Mouse (Mus musculus) heart, postnatal 36 days (tissue): ENCODE data around the gene Cyp2w1. TPM values are rescaled to one million over a fixed set of nuclear protein-coding genes. Genes with fewer than 3 reads are reported as not detected.
"Not testable (repeated sequence)": the region's sequence is repeated elsewhere in the genome, so short reads cannot be mapped to it uniquely, and the experiment has no call there.

ENCODE experiments used
- DNase-seq, 2 experiments: peaks; one replicate each; pipeline ENCODE4 v3.0.0; 2021 to 2022
- intact Hi-C: fragments of 180-260 bp; cut with DNase I; formaldehyde crosslinking; loops from one replicate; pipeline ENCODE4 v1.15.1; 2025
- total RNA-seq, 2 experiments: library from RNA; stranded (reverse); gene quantifications; 2 replicates each; pipeline ENCODE4 v1.2.3; 2021

Cyp2w1 gene
- total RNA-seq, 2 experiments from 2014 or later = not detected

DNA sequence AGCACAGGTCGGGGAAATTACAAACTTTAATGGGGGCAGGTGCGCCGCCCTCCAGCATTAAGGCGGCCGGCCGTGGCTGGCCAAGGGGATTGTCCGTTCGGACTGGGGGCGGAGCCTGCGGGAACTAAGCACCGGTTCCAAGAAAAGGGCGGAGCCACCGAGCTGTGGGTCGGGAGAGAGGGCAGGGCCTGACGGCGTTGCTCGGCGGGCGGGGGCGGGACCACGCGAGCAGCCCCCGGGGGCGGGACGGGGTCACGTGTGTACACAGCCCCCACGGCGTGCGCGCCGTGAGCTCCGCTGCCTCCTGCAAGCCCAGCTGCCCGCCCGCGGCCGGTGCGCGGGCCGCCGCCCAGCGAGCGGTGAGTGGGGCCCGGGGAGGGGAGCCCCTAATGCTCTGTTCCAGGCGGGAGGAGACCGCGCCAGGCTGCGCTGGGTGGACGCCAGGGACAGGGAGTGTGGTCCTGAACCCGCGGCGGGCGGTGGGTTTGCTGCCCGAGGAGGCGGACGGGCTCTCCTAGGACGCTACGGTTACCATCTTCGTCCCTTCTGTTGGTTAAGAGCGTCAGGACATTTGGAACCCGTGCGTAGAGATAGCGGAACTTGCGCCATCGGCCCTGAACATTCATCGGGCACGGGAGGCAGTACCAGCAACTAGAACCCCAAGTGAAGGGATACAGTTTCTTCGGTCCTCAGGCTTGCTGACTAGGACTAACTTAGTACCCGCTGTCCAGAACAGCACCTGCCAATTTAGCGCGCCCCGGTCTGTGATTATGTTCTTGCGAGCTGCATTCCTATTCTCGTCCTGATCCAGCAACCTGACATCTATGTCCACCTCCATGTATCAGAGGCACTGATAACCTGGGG, 28.2 kb downstream of the Cyp2w1 start:
- peak; percentile 96 for DNase-seq
- intact Hi-C loops = no loop called here

DNA sequence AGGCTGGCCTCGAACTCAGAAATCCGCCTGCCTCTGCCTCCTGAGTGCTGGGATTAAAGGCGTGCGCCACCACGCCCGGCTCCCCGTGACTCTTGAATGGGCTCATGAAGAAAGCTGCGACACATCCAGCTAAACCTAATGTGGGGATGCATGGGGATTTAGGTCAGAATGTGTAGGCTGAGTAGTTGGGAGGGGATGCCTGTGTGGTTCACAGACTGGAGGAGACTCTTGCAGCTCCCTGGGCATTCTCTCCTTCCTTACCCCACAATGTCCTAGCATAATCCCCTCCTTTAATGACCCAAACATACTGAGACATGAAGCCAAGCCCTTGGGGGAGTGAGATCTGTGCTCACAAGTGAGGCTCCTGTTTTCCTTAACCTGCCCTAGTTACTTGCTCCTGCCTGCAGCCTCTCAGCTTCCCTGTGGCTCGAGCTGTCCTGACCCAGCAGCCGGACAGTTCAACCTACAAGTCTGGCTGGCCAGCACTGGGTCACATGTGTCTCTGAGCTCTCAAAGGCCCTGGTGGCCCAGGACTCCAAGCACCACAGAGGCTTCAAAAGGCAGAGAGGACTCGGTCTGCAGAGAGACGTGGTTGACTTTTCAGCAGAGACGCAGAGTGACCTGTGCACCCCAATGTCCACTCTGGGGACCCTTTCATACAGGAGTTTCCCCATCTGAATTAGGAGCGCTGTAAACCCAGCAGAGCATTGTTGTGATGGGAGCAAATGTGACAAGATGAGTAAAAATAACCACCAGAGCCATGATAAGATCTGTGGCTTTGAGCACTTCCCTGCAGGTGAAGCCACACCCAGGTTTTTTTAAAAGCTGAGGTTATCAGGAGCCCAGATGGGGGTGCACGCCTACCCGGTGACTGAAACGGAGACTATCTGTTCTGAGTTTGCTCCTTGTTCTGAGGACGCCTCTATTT, 29.4 kb downstream of the Cyp2w1 start:
- intact Hi-C loops = loop anchor here (2.0 kb wide), 1 partner anchor 17 kb away; no protein-coding TSS in a partner anchor
- DNase-seq = peak in 1 of 2 experiments; percentile 51

DNA sequence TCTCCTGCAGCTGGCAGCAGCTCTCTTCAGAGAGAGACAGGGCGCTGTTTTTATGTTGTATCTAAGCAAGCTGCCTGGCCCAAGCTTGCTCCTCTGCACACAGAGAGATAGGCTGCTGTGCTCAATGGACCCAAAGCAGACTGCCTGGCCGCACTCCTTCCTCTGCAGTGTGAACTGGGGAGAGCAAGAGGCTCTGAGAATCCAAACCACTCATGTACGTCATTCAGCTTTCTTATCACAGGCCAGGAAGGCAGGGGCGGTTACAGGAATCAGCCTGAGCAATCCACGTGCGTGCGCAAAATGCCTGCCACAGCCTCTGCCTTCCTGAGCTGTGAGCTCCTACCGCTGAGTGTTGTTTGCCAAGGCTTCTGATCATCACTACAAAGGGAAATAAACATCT, 30.3 kb downstream of the Cyp2w1 start:
- DNase-seq = peak; percentile 74
- intact Hi-C loops = loop anchor here (2.0 kb wide), 1 partner anchor 18 kb away; no protein-coding TSS in a partner anchor

DNA sequence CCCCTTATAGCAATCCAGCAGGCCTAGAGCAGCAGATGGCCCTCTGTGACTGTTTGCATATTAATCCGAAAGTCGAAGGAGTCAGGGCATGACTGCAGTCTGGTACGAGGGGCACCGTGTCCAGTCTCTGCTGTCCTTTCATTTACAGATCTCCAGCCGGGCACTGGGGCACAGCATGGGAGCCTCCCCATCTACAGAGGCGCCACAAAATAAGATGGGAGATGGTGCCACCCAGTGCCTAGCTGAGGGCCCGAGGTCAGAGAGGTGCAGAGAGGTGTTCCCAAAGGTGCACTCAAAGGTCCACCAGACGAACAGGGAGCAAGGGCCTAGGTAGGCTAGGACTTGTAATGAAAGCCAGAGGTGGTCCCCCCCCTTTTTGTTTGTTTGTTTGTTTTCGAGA, 30.8 kb downstream of the Cyp2w1 start:
- DNase-seq = no peak
- intact Hi-C loops = loop anchor here (2.0 kb wide), 1 partner anchor 18 kb away; no protein-coding TSS in a partner anchor

DNA sequence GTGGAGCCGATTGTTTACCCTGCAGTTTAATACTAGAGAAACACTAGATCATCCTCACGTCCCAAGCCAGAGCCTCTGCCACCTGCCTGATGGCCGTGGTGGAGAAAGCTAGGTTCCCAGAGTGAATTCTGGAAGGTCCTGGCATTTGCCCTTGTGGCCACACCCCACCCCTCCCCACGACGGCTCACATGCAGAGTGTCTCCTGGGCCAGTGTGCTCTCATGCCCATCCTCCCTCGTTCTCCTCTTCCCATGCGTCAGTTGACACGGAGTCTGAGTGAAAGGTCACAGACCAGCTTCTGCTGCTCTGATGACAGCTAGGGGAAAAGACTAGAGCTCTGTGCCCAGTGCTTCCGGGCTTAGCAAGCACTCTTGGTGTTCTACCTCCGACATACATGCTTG, 32.1 kb downstream of the Cyp2w1 start:
- intact Hi-C loops = no loop called here
- DNase-seq = peak in 1 of 2 experiments; percentile 53

DNA sequence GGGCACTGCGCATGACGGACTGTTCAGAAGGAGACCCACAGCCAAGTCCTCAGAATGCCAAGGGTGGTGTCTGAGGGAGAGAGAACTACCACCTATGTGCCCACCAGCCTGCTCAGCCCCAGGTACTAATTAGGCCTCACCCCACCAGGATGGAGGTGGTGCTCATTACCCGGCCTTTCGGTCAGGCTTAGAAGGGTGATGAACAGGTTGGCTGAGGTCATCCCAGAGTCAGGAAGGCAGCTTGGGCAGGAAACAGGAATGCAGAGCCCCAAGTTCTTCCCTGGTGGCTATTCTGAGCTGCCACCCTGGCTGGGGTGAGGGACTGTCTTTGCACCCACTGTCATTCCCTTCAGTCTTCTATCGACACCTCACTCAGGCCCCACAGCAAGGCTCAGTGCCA, 33.6 kb downstream of the Cyp2w1 start:
- no peak for DNase-seq
- intact Hi-C loops = no loop called here

DNA sequence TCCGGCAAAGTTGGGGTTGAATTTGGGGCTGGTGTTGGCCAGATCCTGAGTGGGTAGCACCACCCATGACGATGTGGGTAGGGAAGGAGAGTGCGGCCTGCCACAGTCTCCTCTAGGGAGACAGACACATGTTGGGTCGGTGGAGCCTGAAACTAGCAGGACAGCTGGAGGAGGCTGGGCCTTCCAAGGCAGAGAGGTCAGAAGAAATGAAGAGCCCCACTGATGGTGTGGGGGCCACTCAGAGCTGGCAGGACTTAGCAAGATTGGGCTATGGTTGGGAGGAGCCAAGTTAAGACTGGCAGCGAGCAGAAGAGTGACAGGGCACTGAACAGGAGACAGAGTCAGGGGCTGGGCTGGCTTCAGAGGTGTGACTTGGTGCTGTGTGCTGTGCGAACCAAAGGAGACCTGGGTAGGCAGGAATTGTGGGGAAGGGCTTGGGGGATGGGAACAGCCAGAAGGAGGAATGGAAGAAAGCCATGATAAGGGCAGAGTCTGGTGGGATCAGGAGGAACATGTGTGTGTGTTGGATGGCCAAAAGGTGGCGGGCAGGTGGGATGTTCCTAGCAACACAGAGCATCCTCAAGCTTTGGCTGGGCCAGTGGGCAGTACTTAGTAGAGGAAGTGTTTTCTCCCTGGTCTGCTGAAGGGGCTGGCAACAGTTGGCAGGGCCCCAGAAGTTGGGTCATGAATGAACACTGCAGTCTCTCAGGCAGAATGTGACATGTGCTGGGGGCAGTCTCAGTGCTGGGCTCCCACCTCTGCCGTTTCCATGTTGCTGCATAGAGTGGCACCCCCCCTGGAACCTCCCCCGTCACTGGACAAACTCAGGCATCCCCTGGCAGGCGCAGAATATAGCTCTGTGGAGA, 35.1 kb downstream of the Cyp2w1 start:
- intact Hi-C loops = no loop called here
- DNase-seq = no peak

DNA sequence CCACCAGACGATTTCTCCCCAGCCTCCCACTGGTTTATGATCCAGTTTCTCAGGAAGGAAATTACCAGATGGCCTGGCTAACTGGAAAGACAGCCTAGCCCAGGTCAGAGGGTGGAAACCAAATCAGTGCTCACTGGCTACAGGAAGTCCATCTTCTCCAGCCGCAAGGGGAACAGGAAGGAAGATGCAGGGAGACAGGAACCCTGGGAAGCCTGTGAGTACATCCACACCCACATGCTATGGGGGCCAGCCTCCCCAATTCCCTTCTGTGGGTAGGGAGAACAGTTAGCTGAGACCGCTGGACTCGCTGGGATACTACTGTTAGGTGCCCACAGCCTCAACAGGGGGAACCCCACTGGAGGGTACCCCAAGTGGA, 35.8 kb downstream of the Cyp2w1 start:
- intact Hi-C loops = no loop called here
- DNase-seq = peak in 1 of 2 experiments; percentile 54

DNA sequence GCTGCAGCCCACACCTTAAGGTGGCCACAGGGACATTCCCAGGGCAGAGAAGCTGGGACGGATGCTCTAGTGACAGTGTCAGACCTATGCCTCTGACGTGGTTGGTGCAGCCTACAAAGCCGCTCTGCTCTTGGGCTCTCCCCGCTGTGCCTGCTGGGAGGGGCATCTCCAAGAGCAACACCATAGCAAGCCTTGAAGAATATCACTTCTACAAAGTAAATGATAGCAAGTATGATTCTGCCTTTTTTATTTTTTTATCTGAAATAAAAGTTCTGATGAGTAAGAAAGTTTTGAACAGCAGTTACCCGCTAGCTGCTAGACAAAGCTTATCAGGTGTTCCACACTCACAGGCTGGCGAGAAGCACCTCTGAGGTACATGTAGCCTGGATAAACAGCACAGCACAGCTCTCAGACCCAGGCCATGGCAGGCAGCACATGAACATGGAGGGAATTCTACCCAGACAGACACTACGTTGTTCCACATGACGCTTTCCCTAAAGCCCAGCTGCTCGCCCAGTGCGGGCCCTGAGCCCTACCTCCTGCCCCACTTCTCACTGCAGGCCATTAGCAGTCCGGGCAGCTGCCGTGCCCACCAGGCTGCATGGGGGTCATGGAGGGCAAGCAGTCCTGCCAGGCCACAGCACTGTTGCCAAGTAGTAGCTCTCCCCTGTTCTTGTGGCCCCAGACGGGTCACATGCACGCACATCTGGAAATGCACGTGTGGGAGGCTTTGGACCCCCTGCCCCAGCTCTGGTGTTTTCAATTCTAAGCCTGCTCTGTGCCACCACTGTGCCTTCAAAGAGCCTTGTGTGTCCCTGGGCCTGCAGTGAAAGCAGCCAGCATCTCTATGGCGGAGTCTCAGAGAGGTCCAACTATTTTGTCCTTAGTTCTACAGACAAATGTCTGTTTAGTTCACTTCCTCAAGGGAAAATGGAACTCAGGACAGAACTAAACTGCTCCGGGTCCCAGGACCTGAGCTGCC, 36.6 kb downstream of the Cyp2w1 start:
- DNase-seq = no peak
- intact Hi-C loops = no loop called here

DNA sequence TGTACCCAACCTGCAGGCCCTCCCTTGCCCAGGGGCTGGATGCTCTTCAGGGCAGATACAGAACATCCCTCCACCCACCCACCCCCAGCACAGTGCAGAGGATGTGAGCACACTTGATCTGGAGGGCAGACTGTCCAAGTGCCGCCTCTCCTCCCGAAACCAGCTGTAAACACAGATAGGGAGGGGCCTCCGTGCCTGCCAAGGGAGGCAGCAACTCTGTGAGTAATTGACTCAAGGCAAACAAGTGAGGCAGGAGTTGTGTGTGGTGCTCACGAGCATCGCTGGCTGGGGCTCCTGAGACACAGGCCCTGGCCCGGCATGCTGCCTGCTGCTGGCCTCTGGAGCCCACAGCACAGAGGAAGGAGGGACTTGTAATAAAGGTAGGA, 37.3 kb downstream of the Cyp2w1 start:
- intact Hi-C loops = no loop called here
- DNase-seq = peak; percentile 72 to 76

DNA sequence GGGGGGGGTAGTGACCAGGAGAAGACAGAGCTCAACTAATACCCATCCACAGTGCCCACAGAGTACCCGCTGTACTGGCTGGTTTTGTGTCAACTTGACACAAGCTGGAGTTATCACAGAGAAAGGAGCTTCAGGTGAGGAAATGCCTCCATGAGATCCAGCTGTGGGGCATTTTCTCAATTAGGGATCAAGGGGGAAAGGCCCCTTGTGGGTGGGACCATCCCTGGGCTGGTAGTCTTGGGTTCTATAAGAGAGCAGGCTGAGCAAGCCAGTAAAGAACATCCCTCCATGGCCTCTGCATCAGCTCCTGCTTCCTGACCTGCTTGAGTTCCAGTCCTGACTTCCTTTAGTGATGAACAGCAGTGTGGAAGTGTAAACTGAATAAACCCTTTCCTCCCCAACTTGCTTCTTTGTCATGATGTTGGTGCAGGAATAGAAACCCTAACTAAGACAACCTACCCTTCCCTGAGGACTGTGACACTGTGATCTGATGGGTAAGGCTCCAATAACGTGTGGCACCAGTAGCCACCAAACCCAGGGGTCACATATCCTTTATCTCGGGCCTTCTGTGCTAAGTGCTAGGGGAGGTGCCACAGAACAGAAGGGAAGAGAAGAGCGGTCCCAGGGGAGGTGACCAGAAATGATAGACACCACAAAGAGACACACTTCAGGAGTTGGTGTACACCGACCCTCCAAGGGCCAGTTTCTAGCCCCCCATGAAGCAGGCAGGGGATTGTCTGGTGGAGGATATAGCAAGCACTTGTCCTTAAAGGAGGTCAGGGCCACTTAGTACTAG, 38.1 kb downstream of the Cyp2w1 start:
- intact Hi-C loops, DNase-seq: not testable (repeated sequence)

DNA sequence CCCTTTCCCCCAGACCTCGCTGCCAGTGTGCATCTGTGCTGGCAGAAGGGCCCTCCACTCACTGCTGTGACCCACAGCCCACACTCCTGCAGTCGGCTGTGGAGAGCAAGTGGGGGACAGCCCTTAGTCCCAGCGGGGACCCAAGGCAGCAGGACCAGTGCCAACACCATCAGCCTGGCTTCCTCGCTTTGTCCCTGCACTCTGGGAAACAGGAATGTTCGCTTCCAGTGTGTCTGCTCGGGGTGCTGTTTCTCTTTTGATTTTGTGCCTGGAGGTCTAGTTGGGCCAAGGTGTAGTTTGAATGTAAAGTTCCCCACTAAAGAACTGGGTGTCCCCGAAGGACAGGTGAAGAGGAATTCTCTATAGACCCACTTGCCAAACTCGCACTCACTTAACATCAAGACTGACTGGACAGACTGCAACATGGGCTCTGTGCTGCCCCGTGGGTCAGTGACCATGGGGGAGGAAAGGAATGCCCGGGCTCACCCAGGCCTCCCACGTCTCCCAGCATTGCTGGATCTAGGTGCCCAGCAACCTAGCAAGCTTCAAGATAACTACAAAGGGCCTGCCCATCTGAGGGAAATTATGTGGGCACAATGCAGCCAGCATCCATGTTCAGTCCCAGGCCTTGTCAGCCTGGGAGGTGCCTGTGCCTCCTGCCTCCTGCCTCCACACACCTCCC, 39.0 kb downstream of the Cyp2w1 start:
- intact Hi-C loops = no loop called here
- peak in 1 of 2 experiments; percentile 54 for DNase-seq

DNA sequence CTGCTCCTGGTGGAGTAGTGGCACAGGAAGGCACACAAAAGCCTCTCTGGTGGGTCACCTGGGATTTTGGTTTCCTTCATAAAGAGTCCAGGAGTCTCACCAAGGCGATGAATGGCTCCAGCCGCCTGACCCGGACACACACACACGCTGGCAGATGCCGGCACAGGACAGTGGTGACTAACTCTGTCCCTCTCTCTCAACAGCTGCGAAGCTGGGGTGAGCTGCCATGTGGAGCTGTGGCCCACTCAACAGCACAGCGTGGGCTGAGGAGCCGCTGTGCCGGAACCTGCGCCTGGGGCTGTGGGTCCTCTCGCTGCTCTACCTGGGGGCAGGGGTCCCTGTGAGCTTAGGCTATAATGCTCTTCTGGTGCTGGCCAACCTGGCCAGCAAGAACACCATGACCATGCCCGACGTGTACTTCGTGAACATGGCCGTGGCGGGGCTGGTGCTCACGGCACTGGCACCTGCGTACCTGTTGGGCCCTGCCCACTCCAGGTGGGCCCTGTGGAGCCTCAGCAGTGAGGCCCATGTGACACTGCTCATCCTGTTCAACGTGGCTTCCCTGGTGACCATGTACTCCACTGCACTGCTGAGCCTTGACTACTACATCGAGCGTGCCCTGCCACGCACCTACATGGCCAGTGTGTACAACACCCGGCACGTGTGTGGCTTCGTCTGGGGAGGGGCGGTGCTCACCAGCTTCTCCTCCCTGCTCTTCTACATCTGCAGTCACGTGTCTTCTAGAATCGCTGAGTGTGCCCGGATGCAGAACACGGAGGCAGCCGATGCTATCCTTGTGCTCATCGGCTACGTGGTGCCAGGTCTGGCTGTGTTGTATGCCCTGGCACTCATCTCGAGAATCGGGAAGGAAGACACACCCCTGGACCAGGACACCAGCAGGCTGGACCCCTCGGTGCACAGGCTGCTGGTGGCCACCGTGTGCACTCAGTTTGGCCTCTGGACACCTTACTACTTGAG, 40.1 kb downstream of the Cyp2w1 start:
- intact Hi-C loops = no loop called here
- no peak for DNase-seq

DNA sequence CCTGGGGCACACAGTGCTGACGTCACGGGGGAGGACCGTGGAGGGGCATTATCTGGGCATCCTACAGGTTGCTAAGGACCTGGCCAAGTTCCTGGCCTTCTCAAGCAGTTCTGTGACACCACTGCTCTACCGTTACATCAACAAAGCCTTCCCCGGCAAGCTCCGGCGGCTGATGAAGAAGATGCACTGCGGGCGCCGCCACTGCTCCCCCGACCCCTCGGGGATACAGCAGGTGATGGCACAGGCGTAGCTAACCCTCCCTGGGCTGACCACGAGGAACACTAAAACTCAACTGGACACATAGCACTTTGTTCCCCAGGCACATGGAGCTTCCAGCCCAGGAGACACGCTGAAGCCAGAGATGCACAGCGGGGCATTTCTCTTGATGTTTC, 40.8 kb downstream of the Cyp2w1 start:
- DNase-seq = no peak
- intact Hi-C loops = no loop called here

DNA sequence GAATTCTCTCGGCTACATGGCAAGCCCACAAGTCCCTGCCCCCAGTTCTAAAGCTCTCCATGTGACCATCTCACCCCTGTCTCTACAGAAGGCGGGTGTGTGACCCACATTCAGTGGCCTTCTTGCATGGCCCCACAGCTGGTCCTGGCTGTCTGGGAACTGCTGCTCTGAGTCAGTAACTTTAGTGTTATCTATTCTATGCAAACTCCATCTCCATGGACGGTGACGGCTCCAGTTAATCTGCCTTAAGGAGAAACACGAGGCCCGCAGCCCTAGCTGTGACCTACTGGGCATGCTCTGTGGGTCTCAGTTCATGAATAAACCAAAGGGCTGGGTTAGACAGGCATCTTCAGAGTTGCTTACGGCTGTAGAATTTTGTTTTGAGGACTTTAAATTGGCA, 42.0 kb downstream of the Cyp2w1 start:
- DNase-seq = no peak
- intact Hi-C loops = no loop called here

DNA sequence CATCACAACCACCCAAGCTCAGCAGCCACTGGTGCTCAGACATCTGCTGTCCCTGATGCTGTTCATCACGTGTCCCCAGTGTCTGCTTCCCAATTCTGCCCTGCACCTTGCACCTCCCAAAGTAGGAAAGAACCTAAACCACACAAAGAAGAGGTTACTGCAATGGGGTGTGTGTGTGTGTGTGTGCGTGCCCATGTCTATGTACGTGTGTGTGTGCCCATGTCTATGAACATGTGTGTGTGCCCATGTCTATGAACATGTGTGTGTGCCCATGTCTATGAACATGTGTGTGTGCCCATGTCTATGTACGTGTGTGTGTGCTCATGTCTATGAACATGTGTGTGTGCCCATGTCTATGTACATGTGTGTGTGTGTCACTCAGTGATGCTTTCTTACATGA, 43.1 kb downstream of the Cyp2w1 start:
- intact Hi-C loops = no loop called here
- DNase-seq = no peak
